ENCODE assay signal across 32 mouse cellular contexts in genomic region chr1:64907740-64908139, GRCm38 (mm10). TPM values are rescaled to one million over a fixed set of nuclear protein-coding genes. Genes with fewer than 3 reads are reported as not detected.
A peak's percentile ranks its signal among the peaks of the same experiment; 100 is the strongest.
DNase-seq lines count a peak whose midpoint lies in the region; ATAC-seq lines count a peak whose summit lies in the region.
"Had no signal": no experiment of that assay in that cellular context is flagged by ENCODE, and none has a peak within 500 bp of the region (broad histone marks: within the 10 kb centered on the region; RNA-seq: fewer than 3 reads in every experiment).

No protein-coding gene starts in this region.

- H3K9me3 ChIP-seq in liver, embryonic 16.5 days (replicated peaks; ENCODE audit: control insufficient read depth, low read length): no peaks in the 10 kb centered on the region
- no peaks in the 10 kb centered on the region for H3K9me3 ChIP-seq in midbrain, embryonic 13.5 days
- H3K9me3 ChIP-seq: embryonic facial prominence, embryonic 10.5 days; embryonic facial prominence, embryonic 15.5 days; forebrain, embryonic 10.5 days; forebrain, embryonic 15.5 days; heart, embryonic 12.5 days; hindbrain, embryonic 15.5 days; liver, embryonic 12.5 days; midbrain, embryonic 10.5 days had no signal

- WGBS in liver, embryonic 16.5 days (ENCODE audit: insufficient replicate concordance): 62% methylated on average over 2 of the region's 2 CpGs
- 92% methylated on average over 2 of the region's 2 CpGs for WGBS in midbrain, embryonic 13.5 days

- no peaks in the 10 kb centered on the region for H3K36me3 ChIP-seq in liver, embryonic 16.5 days (ENCODE audit: control insufficient read depth, insufficient read depth)
- no peaks in the 10 kb centered on the region for H3K36me3 ChIP-seq in midbrain, embryonic 13.5 days
- H3K36me3 ChIP-seq: embryonic facial prominence, embryonic 10.5 days; embryonic facial prominence, embryonic 15.5 days; forebrain, embryonic 10.5 days; forebrain, embryonic 15.5 days; heart, embryonic 12.5 days; hindbrain, embryonic 15.5 days; liver, embryonic 12.5 days; midbrain, embryonic 10.5 days had no signal

- no peak for DNase-seq in liver
- DNase-seq in urinary bladder, postnatal 25 days (ENCODE audit: low spot score): peak; percentile 22
- DNase-seq in urinary bladder, adult 2 months (ENCODE audit: low spot score): no peak
- peak; percentile 33 to 35 for DNase-seq in urinary bladder, postnatal 36 days (ENCODE audit: low spot score in 2 of 2)
- no peak for DNase-seq in cerebellum, adult 11 months
- DNase-seq: adrenal gland, postnatal 14 days; B cell, adult 2 months; cerebellum, adult 8-10 months; cerebellum, postnatal 25 days; gastrocnemius, postnatal 25 days; heart, adult 2 months; heart, postnatal 4 days; kidney, adult 11 months; kidney, postnatal 14 days; layer of hippocampus, adult 9-11 months; lung, embryonic 14.5 days; right cerebral cortex, adult 18-20 months; spleen, adult 18-20 months; thymus, postnatal 14 days had no signal

- H3K4me2 ChIP-seq in liver, embryonic 16.5 days (ENCODE audit: low read depth, low read length): no peak overlapping the region
- no peak overlapping the region for H3K4me2 ChIP-seq in midbrain, embryonic 13.5 days (replicated peaks)
- H3K4me2 ChIP-seq: embryonic facial prominence, embryonic 15.5 days; forebrain, embryonic 15.5 days; heart, embryonic 12.5 days; hindbrain, embryonic 15.5 days; liver, embryonic 12.5 days; lung, embryonic 14.5 days had no signal

- H3K27me3 ChIP-seq in liver, embryonic 16.5 days (ENCODE audit: control insufficient read depth, insufficient read depth, low read depth, low read length): no peaks in the 10 kb centered on the region
- H3K27me3 ChIP-seq in midbrain, embryonic 13.5 days: no peaks in the 10 kb centered on the region
- H3K27me3 ChIP-seq: embryonic facial prominence, embryonic 15.5 days; forebrain, embryonic 15.5 days; heart, embryonic 12.5 days; hindbrain, embryonic 15.5 days; liver, embryonic 12.5 days had no signal

- H3K27ac ChIP-seq in liver, embryonic 16.5 days (ENCODE audit: low read length): no peak overlapping the region
- H3K27ac ChIP-seq in brown adipose tissue, adult 24 weeks (replicated peaks; ENCODE audit: low read depth, low read length): peak overlapping the region; percentile 87
- no peak overlapping the region for H3K27ac ChIP-seq in midbrain, embryonic 13.5 days
- H3K27ac ChIP-seq: embryonic facial prominence, embryonic 10.5 days; embryonic facial prominence, embryonic 15.5 days; forebrain, embryonic 10.5 days; forebrain, embryonic 15.5 days; heart, adult 2 months; hindbrain, embryonic 15.5 days; liver, embryonic 12.5 days; midbrain, embryonic 10.5 days had no signal

- H3K9ac ChIP-seq in liver, embryonic 16.5 days (ENCODE audit: low read depth, low read length): no peak overlapping the region
- no peak overlapping the region for H3K9ac ChIP-seq in midbrain, embryonic 13.5 days (replicated peaks)
- H3K9ac ChIP-seq: embryonic facial prominence, embryonic 15.5 days; forebrain, embryonic 15.5 days; heart, embryonic 12.5 days; hindbrain, embryonic 15.5 days; liver, embryonic 12.5 days; lung, embryonic 14.5 days had no signal

- ATAC-seq in liver, embryonic 16.5 days (ENCODE audit: low read depth): peak; percentile 55; the same call in 1 of the 2 replicates
- ATAC-seq in midbrain, embryonic 13.5 days: no peak
- ATAC-seq: forebrain, embryonic 15.5 days; inflammation-experienced regulatory T-cells, adult 6 months; liver, embryonic 12.5 days; midbrain, embryonic 16.5 days had no signal

- H3K4me3 ChIP-seq in liver, embryonic 16.5 days (ENCODE audit: low read depth, low read length): no peak overlapping the region
- no peak overlapping the region for H3K4me3 ChIP-seq in brown adipose tissue, adult 24 weeks (ENCODE audit: insufficient read depth, low read depth, low read length)
- H3K4me3 ChIP-seq in midbrain, embryonic 13.5 days (replicated peaks): no peak overlapping the region
- H3K4me3 ChIP-seq: embryonic facial prominence, embryonic 10.5 days; embryonic facial prominence, embryonic 15.5 days; forebrain, embryonic 10.5 days; forebrain, embryonic 15.5 days; heart, adult 2 months; heart, embryonic 12.5 days; hindbrain, embryonic 15.5 days; liver, embryonic 12.5 days; midbrain, embryonic 10.5 days had no signal

- no peaks in the 10 kb centered on the region for H3K4me1 ChIP-seq in liver, embryonic 16.5 days (ENCODE audit: control insufficient read depth, low read depth, low read length)
- no peaks in the 10 kb centered on the region; the same call in 1 of the 2 replicates for H3K4me1 ChIP-seq in brown adipose tissue, adult 24 weeks (ENCODE audit: control insufficient read depth, insufficient read depth, insufficient read length, low read length)
- H3K4me1 ChIP-seq in midbrain, embryonic 13.5 days (replicated peaks): no peaks in the 10 kb centered on the region
- H3K4me1 ChIP-seq: embryonic facial prominence, embryonic 10.5 days; embryonic facial prominence, embryonic 15.5 days; forebrain, embryonic 10.5 days; forebrain, embryonic 15.5 days; hindbrain, embryonic 15.5 days; midbrain, embryonic 10.5 days had no signal

RNA-seq across cellular contexts. Expression of gene Plekhm3, which starts 48.9 kb away (rescaled TPM):
- polyA plus RNA-seq in liver, embryonic 16.5 days (2015; fragmentation: Nextera tagmentation; extraction: Ambion mirVana): 2.0 and 2.5 TPM in 2 replicates
- polyA plus RNA-seq in urinary bladder, adult 2 months (2012; rRNA removed): 4.1 and 5.2 TPM in 2 replicates
- 2.3 and 3.1 TPM in 2 replicates for polyA plus RNA-seq in brown adipose tissue, adult 24 weeks (2012; ENCODE audit: insufficient read depth, insufficient read length, missing spikeins)
- 10.3 and 11.8 TPM in 2 replicates for polyA plus RNA-seq in midbrain, embryonic 13.5 days (2015; fragmentation: Nextera tagmentation; extraction: Ambion mirVana)

Comparison
In these comparisons a context has a peak if more than half of its experiments do, and no peak if none do; other contexts are left out.
1. DNase-seq: peak in urinary bladder, postnatal 25 days (single experiment) and urinary bladder, postnatal 36 days (2 of 2); none in liver (single experiment), urinary bladder, adult 2 months (single experiment) and cerebellum, adult 11 months (single experiment).